Mouse (Mus musculus) intestine, embryonic 14.5 days (tissue): ENCODE results near the gene Ugt1a10. TPM values are rescaled to one million over a fixed set of nuclear protein-coding genes. Genes with fewer than 3 reads are reported as not detected.

Experiments
- ATAC-seq: fragments of 200-750 bp; cut with Nextera tagmentation; replicated peaks from 2 replicates; pipeline ENCODE4 v1.8.0; 2017; ENCODE audit warnings: low read depth, moderate number of reproducible peaks, moderate TSS enrichment, moderate library complexity; ENCODE audit not compliant: low FRiP score, low TSS enrichment
- DNase-seq: peaks from one replicate; pipeline ENCODE4 v3.0.0-alpha.2; 2018; ENCODE audit warnings: low spot score
- H3K27ac ChIP-seq: fragments of 300-500 bp; sonication (generic); 2 replicates; pipeline ENCODE4 v1.5.1; 2014; ENCODE audit warnings: low read depth, mild to moderate bottlenecking, control low read depth
- H3K27me3 ChIP-seq: fragments of 300-500 bp; sonication (generic); replicated peaks from 2 replicates; pipeline ENCODE4 v1.6.1; 2014; ENCODE audit warnings: low read length, control low read depth; ENCODE audit not compliant: control insufficient read depth, insufficient read depth
- H3K36me3 ChIP-seq: fragments of 300-500 bp; sonication (generic); 2 replicates; pipeline ENCODE4 v1.6.1; 2014; ENCODE audit warnings: low read length, control low read depth; ENCODE audit not compliant: control insufficient read depth, insufficient read depth
- H3K4me1 ChIP-seq: fragments of 300-500 bp; sonication (generic); replicated peaks from 2 replicates; pipeline ENCODE4 v1.6.1; 2014; ENCODE audit warnings: low read length, control low read depth, mixed read lengths; ENCODE audit not compliant: control insufficient read depth, insufficient read depth
- H3K4me2 ChIP-seq: fragments of 300-500 bp; sonication (generic); 2 replicates; pipeline ENCODE4 v1.6.1; 2014; ENCODE audit warnings: low read length
- H3K4me3 ChIP-seq: fragments of 300-500 bp; sonication (generic); 2 replicates; pipeline ENCODE4 v1.5.1; 2014; ENCODE audit warnings: low read depth, low read length, control low read depth, mixed read lengths
- H3K9ac ChIP-seq: fragments of 300-500 bp; sonication (generic); 2 replicates; pipeline ENCODE4 v1.6.1; 2014; ENCODE audit warnings: mild to moderate bottlenecking, low read length
- H3K9me3 ChIP-seq: fragments of 300-500 bp; sonication (generic); 2 replicates; pipeline ENCODE4 v1.6.1; 2016; ENCODE audit warnings: low read length, control low read depth; ENCODE audit not compliant: control insufficient read depth
- WGBS: fragments of 180-500 bp; shearing (Covaris S2); extraction: QIAGEN DNeasy Blood & Tissue Kit; methylation state at CpG from one replicate; pipeline ENCODE4 v1.1.7; 2014; 5-methylcytosine and 5-hydroxymethylcytosine counted together
- polyA plus RNA-seq: library from polyadenylated mRNA; unstranded; fragments of >200 nt; fragmentation: Nextera tagmentation; extraction: Ambion mirVana; gene quantifications from 2 replicates; pipeline ENCODE4 v1.2.1, GENCODE M21; 2014

Gene Ugt1a10
- polyA plus RNA-seq, 1 experiment from 2014 or later, result not detected

DNA sequence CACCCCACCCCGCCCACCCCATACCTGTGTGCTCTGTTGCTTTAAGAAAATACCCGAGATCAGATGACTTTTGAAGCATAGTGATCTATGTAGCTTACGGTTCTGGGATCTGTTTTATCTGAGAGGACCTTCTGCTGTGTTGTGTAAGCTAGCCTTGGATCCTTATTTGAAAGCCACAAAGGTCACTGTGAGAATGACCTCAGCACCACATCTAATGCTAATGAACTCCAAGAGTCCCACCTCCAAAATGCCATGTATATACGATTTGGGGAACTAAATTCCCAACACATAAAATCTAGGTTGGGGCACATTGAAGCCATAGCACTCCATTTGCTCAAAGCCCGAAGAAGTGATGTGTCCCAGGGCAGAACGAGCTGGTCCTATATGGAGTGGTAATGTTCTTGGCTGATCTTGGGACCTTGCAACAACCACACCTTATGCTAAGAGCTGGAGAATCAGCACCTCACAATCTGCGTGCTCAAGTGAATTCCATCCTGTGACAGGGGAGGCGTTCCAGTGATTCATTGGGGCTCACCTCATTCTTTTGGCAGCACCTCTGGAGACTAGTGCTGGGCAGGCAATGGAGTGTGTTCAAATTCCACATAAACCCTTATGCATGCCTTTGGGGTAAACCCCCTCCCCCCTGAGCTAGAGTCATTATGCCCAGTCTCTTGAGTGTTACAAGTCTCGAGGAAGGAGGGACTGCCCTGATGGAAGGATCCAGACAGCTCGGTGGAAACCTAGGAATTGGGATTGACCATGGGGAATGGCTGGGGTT is 201.9 kb downstream of the Ugt1a10 start:
- DNase-seq (no peak), ATAC-seq (no peak)
- H3K9me3 ChIP-seq, result peaks cover 33% of the 10 kb centered on the region
- no peak overlapping the region for H3K9ac ChIP-seq
- H3K27ac ChIP-seq, result no peak overlapping the region
- H3K27me3 ChIP-seq, result no peaks in the 10 kb centered on the region
- H3K36me3 ChIP-seq, result peaks cover 27% of the 10 kb centered on the region
- no peak overlapping the region for H3K4me2 ChIP-seq
- H3K4me1 ChIP-seq, result no peaks in the 10 kb centered on the region
- 77% methylated on average over 10 of the region's 10 CpGs for WGBS
- H3K4me3 ChIP-seq, result no peak overlapping the region

DNA sequence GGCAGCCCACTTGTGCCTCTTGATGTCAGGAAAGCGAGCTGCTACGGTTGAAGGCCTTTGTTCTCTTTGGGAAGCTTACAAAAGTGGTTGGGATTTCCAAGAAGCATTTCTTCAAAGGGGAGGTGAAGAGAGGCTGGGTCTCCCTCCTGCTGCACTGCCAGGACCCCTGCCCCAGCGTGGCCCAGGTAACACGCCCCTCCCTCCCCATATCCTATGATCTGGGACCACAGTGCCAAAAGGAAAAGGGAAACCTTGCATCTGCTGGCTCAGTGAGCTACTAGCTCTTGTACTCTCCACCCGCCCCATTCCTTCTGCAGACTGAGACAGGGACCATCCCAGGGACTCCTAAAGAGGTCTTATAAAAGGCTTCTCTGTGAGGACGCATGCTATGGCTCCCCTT is 202.5 kb downstream of the Ugt1a10 start:
- no peak for DNase-seq
- H3K27ac ChIP-seq, result no peak overlapping the region
- H3K27me3 ChIP-seq, result no peaks in the 10 kb centered on the region
- H3K9me3 ChIP-seq, result peaks cover 29% of the 10 kb centered on the region
- H3K36me3 ChIP-seq, result peaks cover 33% of the 10 kb centered on the region
- no peaks in the 10 kb centered on the region; the same call in 1 of the 2 replicates for H3K4me1 ChIP-seq
- 81% methylated on average over 6 of the region's 6 CpGs for WGBS
- no peak overlapping the region for H3K4me2 ChIP-seq
- ATAC-seq, result no peak
- no peak overlapping the region for H3K4me3 ChIP-seq
- no peak overlapping the region for H3K9ac ChIP-seq

DNA sequence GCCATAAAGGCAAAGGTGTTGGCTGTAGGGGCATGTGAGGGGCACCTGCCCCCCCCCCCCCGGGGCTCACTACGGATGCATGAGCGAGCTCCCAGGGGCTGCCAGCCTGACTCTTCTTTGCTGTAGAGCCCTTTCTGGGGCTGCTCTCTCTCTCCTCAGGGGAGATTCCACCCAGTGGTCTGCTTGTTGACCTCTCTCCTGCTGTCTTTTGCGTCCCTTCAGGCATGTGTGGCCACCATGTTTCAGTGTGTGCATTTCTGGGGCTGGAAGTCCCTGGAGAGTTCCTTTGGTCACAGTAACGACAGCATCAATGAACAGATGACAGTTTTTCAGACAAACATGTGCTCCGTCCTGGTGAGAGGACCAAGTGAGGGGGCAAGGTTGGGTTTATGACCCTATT is 203.2 kb downstream of the Ugt1a10 start:
- Histone ChIP-seq H3K4me3 (no peak overlapping the region), H3K27ac (no peak overlapping the region), H3K9ac (no peak overlapping the region), H3K27me3 (no peaks in the 10 kb centered on the region), H3K4me1 (no peaks in the 10 kb centered on the region; the same call in 1 of the 2 replicates), H3K36me3 (peaks cover 40% of the 10 kb centered on the region), H3K4me2 (no peak overlapping the region), H3K9me3 (peaks cover 25% of the 10 kb centered on the region)
- 71% methylated on average over 6 of the region's 6 CpGs for WGBS
- ATAC-seq, result no peak
- no peak for DNase-seq

DNA sequence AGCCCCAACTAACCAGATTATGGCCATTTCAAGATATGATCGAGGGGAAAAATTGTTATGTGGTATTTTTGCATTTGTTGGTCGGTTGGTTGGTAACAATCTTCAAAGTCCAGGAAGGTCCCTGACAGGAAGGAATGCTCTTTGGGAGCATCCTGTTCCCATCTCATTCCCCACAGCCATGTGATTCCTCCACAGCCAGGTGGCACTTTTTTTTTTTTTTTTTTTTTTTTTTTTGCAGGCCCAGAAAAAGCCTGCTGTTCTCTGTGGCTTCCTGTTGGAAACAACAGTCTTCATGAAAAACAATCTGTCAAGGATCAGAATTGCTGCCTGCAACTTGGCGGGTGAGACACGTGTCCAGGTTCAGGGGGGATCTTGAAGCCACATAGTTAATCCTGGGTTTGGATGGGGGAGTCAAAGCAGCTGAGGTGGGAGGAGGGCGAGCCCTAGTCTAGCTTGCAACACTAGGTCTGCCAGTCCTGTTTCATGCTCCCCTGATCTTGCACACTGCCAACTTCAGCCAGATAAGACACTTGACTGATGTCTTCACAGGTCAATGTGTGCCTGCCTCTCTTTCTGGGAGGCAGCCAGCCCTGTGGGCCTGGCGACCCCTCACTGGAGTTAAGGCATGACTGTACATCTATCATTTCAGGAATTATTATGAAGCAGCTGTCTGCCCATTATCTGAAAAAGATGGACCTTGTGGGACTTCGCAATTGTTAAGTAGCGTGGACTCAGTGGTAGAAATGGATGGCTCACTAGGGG is 203.9 kb downstream of the Ugt1a10 start:
- Histone ChIP-seq H3K4me3 (no peak overlapping the region), H3K27ac (no peak overlapping the region), H3K9ac (no peak overlapping the region), H3K4me1 (no peaks in the 10 kb centered on the region; the same call in 1 of the 2 replicates), H3K9me3 (peaks cover 25% of the 10 kb centered on the region), H3K4me2 (no peak overlapping the region), H3K36me3 (peaks cover 47% of the 10 kb centered on the region), H3K27me3 (no peaks in the 10 kb centered on the region)
- DNase-seq, result no peak
- no peak for ATAC-seq
- WGBS, result 68% methylated on average over 8 of the region's 8 CpGs

DNA sequence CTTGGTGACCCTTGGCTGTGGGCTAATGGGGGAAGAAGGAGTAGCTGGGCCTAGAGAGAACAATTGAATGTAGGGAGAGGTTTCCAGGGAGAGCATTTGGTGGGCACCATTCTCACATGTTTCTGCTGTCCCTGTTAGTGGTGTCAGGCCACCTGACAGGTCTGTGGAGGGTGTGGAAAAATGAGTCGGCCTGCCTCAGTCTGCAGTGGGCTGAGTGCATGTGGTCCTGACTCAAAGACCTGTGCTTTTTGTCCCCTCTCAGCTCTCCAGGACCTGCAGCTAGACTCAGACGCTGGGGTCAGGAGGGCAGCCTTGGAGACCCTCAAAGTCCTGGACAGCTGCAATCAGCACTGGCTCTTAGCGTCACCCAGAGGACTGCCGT is 204.4 kb downstream of the Ugt1a10 start:
- ATAC-seq (no peak; the same call in 1 of the 2 replicates), DNase-seq (no peak)
- 79% methylated on average over 4 of the region's 4 CpGs for WGBS
- Histone ChIP-seq H3K4me3 (no peak overlapping the region), H3K27ac (no peak overlapping the region), H3K9me3 (peaks cover 25% of the 10 kb centered on the region), H3K4me1 (no peaks in the 10 kb centered on the region; the same call in 1 of the 2 replicates), H3K27me3 (no peaks in the 10 kb centered on the region), H3K4me2 (no peak overlapping the region), H3K9ac (no peak overlapping the region), H3K36me3 (peaks cover 53% of the 10 kb centered on the region)

DNA sequence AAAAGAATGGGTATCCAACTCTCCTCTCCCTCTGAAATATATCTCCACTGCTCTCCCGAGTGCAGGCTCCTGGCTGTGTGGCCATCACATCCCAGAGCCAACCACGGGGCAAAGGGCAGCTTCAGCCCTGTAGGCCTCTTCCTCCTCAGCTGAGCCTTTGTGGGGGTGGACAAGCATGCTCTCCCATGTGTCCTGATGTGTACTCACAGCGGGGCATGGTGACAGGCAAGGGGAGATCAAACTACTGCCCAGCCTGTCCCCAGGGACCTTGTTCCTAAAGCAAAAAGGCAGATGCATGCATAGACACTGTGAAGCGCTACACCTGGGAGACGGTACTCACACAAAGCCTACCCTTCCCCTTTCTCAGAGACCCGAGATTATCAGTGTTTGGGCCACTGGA is 204.9 kb downstream of the Ugt1a10 start:
- no peak overlapping the region for H3K4me2 ChIP-seq
- no peak overlapping the region for H3K4me3 ChIP-seq
- peaks cover 21% of the 10 kb centered on the region for H3K9me3 ChIP-seq
- ATAC-seq (no peak), DNase-seq (no peak)
- no peaks in the 10 kb centered on the region; the same call in 1 of the 2 replicates for H3K4me1 ChIP-seq
- no peaks in the 10 kb centered on the region for H3K27me3 ChIP-seq
- H3K27ac ChIP-seq, result no peak overlapping the region
- H3K9ac ChIP-seq, result no peak overlapping the region
- H3K36me3 ChIP-seq, result peaks cover 58% of the 10 kb centered on the region
- 79% methylated on average over 6 of the region's 6 CpGs for WGBS

- ATAC-seq, result no peak
- Histone ChIP-seq H3K27ac (no peak overlapping the region), H3K4me2 (no peak overlapping the region), H3K4me1 (no peaks in the 10 kb centered on the region; the same call in 1 of the 2 replicates), H3K4me3 (no peak overlapping the region), H3K9me3 (peaks cover 15% of the 10 kb centered on the region), H3K9ac (no peak overlapping the region), H3K27me3 (no peaks in the 10 kb centered on the region), H3K36me3 (peaks cover 65% of the 10 kb centered on the region)
- no peak for DNase-seq
- 83% methylated on average over 10 of the region's 10 CpGs for WGBS
These were observed 205.6 kb downstream of the Ugt1a10 start for GRCm38 (mm10) chr1:88260604-88261377.

GRCm38 (mm10) chr1:88261706-88262105 is 206.5 kb downstream of the Ugt1a10 start:
- 84% methylated on average over 7 of the region's 7 CpGs for WGBS
- no peak overlapping the region for H3K27ac ChIP-seq
- no peak overlapping the region for H3K4me3 ChIP-seq
- peaks cover 74% of the 10 kb centered on the region for H3K36me3 ChIP-seq
- no peak for DNase-seq
- H3K9ac ChIP-seq, result no peak overlapping the region
- no peaks in the 10 kb centered on the region for H3K27me3 ChIP-seq
- no peak for ATAC-seq
- no peaks in the 10 kb centered on the region; the same call in 1 of the 2 replicates for H3K4me1 ChIP-seq
- peaks cover 6% of the 10 kb centered on the region for H3K9me3 ChIP-seq
- no peak overlapping the region for H3K4me2 ChIP-seq
